8 mouse cellular contexts compared by ENCODE assay signal in genomic region chr11:33843294-33843864, GRCm38 (mm10).
DNase-seq lines count a peak whose midpoint lies in the region; ATAC-seq and TF ChIP-seq lines count a peak whose summit lies in the region.

No protein-coding gene starts in this region.

- TF ChIP-seq CTCF in E14TG2a.4 (conservative IDR thresholded peaks at IDR 0.05; ENCODE audit: low read length), result no peak
- no peak for TF ChIP-seq CTCF in liver, postnatal 0 days (IDR thresholded peaks at IDR 0.05; ENCODE audit: low read depth)

- no peak overlapping the region for H3K27ac ChIP-seq in forebrain, embryonic 12.5 days
- no peak overlapping the region for H3K27ac ChIP-seq in liver, postnatal 0 days (ENCODE audit: low read depth)

- WGBS in forebrain, embryonic 12.5 days, result under 1% methylated on average over 51 of the region's 52 CpGs
- 4% methylated on average over 51 of the region's 52 CpGs for WGBS in liver, postnatal 0 days (ENCODE audit: insufficient replicate concordance)

- TF ChIP-seq EP300 in liver, postnatal 0 days (IDR thresholded peaks at IDR 0.05; ENCODE audit: low read depth), result no peak

- H3K9ac ChIP-seq in forebrain, embryonic 12.5 days, result peak overlapping the region; percentile 73
- H3K9ac ChIP-seq in liver, postnatal 0 days (replicated peaks), result no peak overlapping the region

- peak overlapping the region; percentile 76 for H3K4me3 ChIP-seq in E14TG2a.4 (replicated peaks; ENCODE audit: low read length)
- H3K4me3 ChIP-seq in forebrain, embryonic 12.5 days (replicated peaks), result peak overlapping the region; percentile 52
- H3K4me3 ChIP-seq in liver, postnatal 0 days (ENCODE audit: low read depth, low read length), result no peak overlapping the region

- H3K36me3 ChIP-seq in E14TG2a.4 (ENCODE audit: insufficient read depth, low read length), result no peaks in the 10 kb centered on the region
- H3K36me3 ChIP-seq in forebrain, embryonic 12.5 days (replicated peaks), result no peaks in the 10 kb centered on the region
- no peaks in the 10 kb centered on the region for H3K36me3 ChIP-seq in liver, postnatal 0 days (replicated peaks; ENCODE audit: insufficient read depth, low read length)

- peaks cover 93% of the 10 kb centered on the region for H3K27me3 ChIP-seq in E14TG2a.4 (ENCODE audit: insufficient read depth, low read length)
- peaks cover 45% of the 10 kb centered on the region for H3K27me3 ChIP-seq in forebrain, embryonic 12.5 days
- peaks cover 25% of the 10 kb centered on the region for H3K27me3 ChIP-seq in liver, postnatal 0 days (ENCODE audit: insufficient read depth, low read length)

- H3K4me1 ChIP-seq in E14TG2a.4 (replicated peaks; ENCODE audit: low read depth, low read length), result peaks cover 7% of the 10 kb centered on the region; the same call in 1 of the 2 replicates
- peaks cover 9% of the 10 kb centered on the region for H3K4me1 ChIP-seq in forebrain, embryonic 12.5 days
- no peaks in the 10 kb centered on the region for H3K4me1 ChIP-seq in liver, postnatal 0 days (ENCODE audit: insufficient read depth)

- H3K9me3 ChIP-seq in E14TG2a.4 (ENCODE audit: low read length), result peaks cover 24% of the 10 kb centered on the region
- no peaks in the 10 kb centered on the region for H3K9me3 ChIP-seq in forebrain, embryonic 12.5 days
- H3K9me3 ChIP-seq in liver, postnatal 0 days (ENCODE audit: low read length), result no peaks in the 10 kb centered on the region

- H3K4me2 ChIP-seq in forebrain, embryonic 12.5 days, result peak overlapping the region; percentile 87
- peak overlapping the region; percentile 38 for H3K4me2 ChIP-seq in liver, postnatal 0 days (ENCODE audit: low read depth, low read length)

- ATAC-seq in cerebellum, adult (ENCODE audit: insufficient number of reproducible peaks, low FRiP score, low TSS enrichment), result 0 out of 2 replicates have a peak, but pooled peaks have one; percentile 23
- ATAC-seq in forebrain, embryonic 12.5 days (ENCODE audit: low FRiP score), result peak; percentile 90
- ATAC-seq in liver, postnatal 0 days, result no peak
- ATAC-seq in megakaryocyte progenitor cell, adult 5-6 weeks (replicated peaks; ENCODE audit: poor library complexity), result no peak

- DNase-seq in cerebellum, postnatal 4 days (ENCODE audit: low spot score in 2 of 2), result no peak
- DNase-seq in liver, postnatal 0 days, result no peak
- DNase-seq in adrenal gland, adult 8-10 months, result no peak
- no peak for DNase-seq in adrenal gland, postnatal 10 days

Comparison
In these comparisons a context has a peak if more than half of its experiments do, and no peak if none do; other contexts are left out.
1. ATAC-seq: peak in cerebellum, adult (single experiment) and forebrain, embryonic 12.5 days (single experiment); none in liver, postnatal 0 days (single experiment) and megakaryocyte progenitor cell, adult 5-6 weeks (single experiment).